Mouse (Mus musculus) intestine, embryonic 16.5 days (tissue): ENCODE data around the gene Alg11. TPM values are rescaled to one million over a fixed set of nuclear protein-coding genes. Genes with fewer than 3 reads are reported as not detected.
A peak's percentile ranks its signal among the peaks of the same experiment; 100 is the strongest.

Source experiments
- ATAC-seq: fragments of 200-750 bp; cut with Nextera tagmentation; 2 replicates; pipeline ENCODE4 v1.8.0; 2017; ENCODE audit warnings: moderate TSS enrichment, moderate library complexity
- H3K27ac ChIP-seq: fragments of 300-500 bp; sonication (generic); 2 replicates; pipeline ENCODE4 v1.5.1; 2014; ENCODE audit warnings: mild to moderate bottlenecking, low read length
- H3K27me3 ChIP-seq: fragments of 300-500 bp; sonication (generic); replicated peaks from 2 replicates; pipeline ENCODE4 v1.6.1; 2014; ENCODE audit warnings: low read length, control low read depth, mixed read lengths; ENCODE audit not compliant: control insufficient read depth, insufficient read depth
- H3K36me3 ChIP-seq: fragments of 300-500 bp; sonication (generic); 2 replicates; pipeline ENCODE4 v1.6.1; 2014; ENCODE audit warnings: low read length, control low read depth; ENCODE audit not compliant: control insufficient read depth, insufficient read depth
- H3K4me1 ChIP-seq: fragments of 300-500 bp; sonication (generic); 2 replicates; pipeline ENCODE4 v1.6.1; 2014; ENCODE audit warnings: low read length, control low read depth, mixed read lengths; ENCODE audit not compliant: control insufficient read depth, insufficient read depth
- H3K4me2 ChIP-seq: fragments of 300-500 bp; sonication (generic); 2 replicates; pipeline ENCODE4 v1.6.1; 2014; ENCODE audit warnings: low read depth, low read length, control low read depth
- H3K4me3 ChIP-seq: fragments of 300-500 bp; sonication (generic); 2 replicates; pipeline ENCODE4 v1.5.1; 2014; ENCODE audit warnings: mild to moderate bottlenecking, low read length
- H3K9ac ChIP-seq: fragments of 300-500 bp; sonication (generic); 2 replicates; pipeline ENCODE4 v1.6.1; 2014; ENCODE audit warnings: low read depth, low read length
- H3K9me3 ChIP-seq: fragments of 300-500 bp; sonication (generic); 2 replicates; pipeline ENCODE4 v1.6.1; 2016; ENCODE audit warnings: low read length, control low read depth; ENCODE audit not compliant: control insufficient read depth
- WGBS: fragments of 180-500 bp; shearing (Covaris S2); extraction: QIAGEN DNeasy Blood & Tissue Kit; methylation state at CpG from one replicate; pipeline ENCODE4 v1.1.7; 2014; 5-methylcytosine and 5-hydroxymethylcytosine counted together
- polyA plus RNA-seq: library from polyadenylated mRNA; unstranded; fragments of >200 nt; fragmentation: Nextera tagmentation; extraction: Ambion mirVana; gene quantifications from 2 replicates; pipeline ENCODE4 v1.2.1, GENCODE M21; 2015

Alg11 gene
- polyA plus RNA-seq, 1 experiment from 2014 or later: 28.7 TPM

GRCm38 (mm10) chr8:22059153-22059738 is 1.3 kb upstream of the Alg11 start:
- Histone ChIP-seq H3K9ac (peak overlapping the region; percentile 76), H3K36me3 (no peaks in the 10 kb centered on the region), H3K4me3 (peak overlapping the region; percentile 86), H3K4me1 (0 out of 2 replicates have a peak, but pooled peaks cover 8% of the 10 kb centered on the region), H3K27ac (peak overlapping the region; percentile 43), H3K27me3 (0 out of 2 replicates have a peak, but pooled peaks cover 4% of the 10 kb centered on the region), H3K4me2 (peak overlapping the region; percentile 91), H3K9me3 (no peaks in the 10 kb centered on the region)
- ATAC-seq: no peak
- WGBS: 48% methylated on average over 11 of the region's 11 CpGs

GRCm38 (mm10) chr8:22059821-22060445 is 588 bp upstream of the Alg11 start, which contains the start of gene Atp7b:
Gene Atp7b, minus strand, starts transcription at chr8:22060305.
- peak; percentile 87 for ATAC-seq
- Histone ChIP-seq H3K4me3 (peak within 1 kb of the TSS; percentile 86), H3K27ac (peak within 1 kb of the TSS; percentile 57), H3K27me3 (0 out of 2 replicates have a peak, but pooled peaks cover 4% of the 10 kb centered on the region), H3K9ac (peak within 1 kb of the TSS; percentile 76), H3K9me3 (no peaks in the 10 kb centered on the region), H3K4me1 (0 out of 2 replicates have a peak, but pooled peaks cover 8% of the 10 kb centered on the region), H3K4me2 (peak within 1 kb of the TSS; percentile 91), H3K36me3 (peaks cover 1% of the 10 kb centered on the region; the same call in 1 of the 2 replicates)
- WGBS: under 1% methylated on average over 42 of the region's 46 CpGs

- no peak for ATAC-seq
- no peak overlapping the region for H3K27ac ChIP-seq
- WGBS: 4% methylated on average over 3 of the region's 3 CpGs
- peaks cover 13% of the 10 kb centered on the region for H3K36me3 ChIP-seq
- H3K27me3 ChIP-seq: 0 out of 2 replicates have a peak, but pooled peaks cover 4% of the 10 kb centered on the region
- H3K4me1 ChIP-seq: 0 out of 2 replicates have a peak, but pooled peaks cover 8% of the 10 kb centered on the region
- no peaks in the 10 kb centered on the region for H3K9me3 ChIP-seq
- H3K4me3 ChIP-seq: peak overlapping the region; percentile 86
- peak overlapping the region; percentile 68 for H3K4me2 ChIP-seq
- peak overlapping the region; percentile 43; the same call in 1 of the 2 replicates for H3K9ac ChIP-seq
Observed at GRCm38 (mm10) chr8:22061126-22061525, 605 bp downstream of the Alg11 start.

- Histone ChIP-seq H3K27ac (no peak overlapping the region), H3K4me3 (no peak overlapping the region), H3K27me3 (no peaks in the 10 kb centered on the region), H3K9ac (no peak overlapping the region), H3K9me3 (no peaks in the 10 kb centered on the region), H3K36me3 (no peaks in the 10 kb centered on the region), H3K4me2 (no peak overlapping the region), H3K4me1 (no peaks in the 10 kb centered on the region)
- WGBS: 85% methylated on average over 9 of the region's 9 CpGs
- ATAC-seq: no peak
Observed at GRCm38 (mm10) chr8:22079313-22080007, 18.9 kb downstream of the Alg11 start.

GRCm38 (mm10) chr8:22089226-22089625 is 28.7 kb downstream of the Alg11 start:
- Histone ChIP-seq H3K4me3 (no peak overlapping the region), H3K36me3 (no peaks in the 10 kb centered on the region), H3K4me2 (no peak overlapping the region), H3K9ac (no peak overlapping the region), H3K4me1 (no peaks in the 10 kb centered on the region), H3K27ac (no peak overlapping the region), H3K27me3 (no peaks in the 10 kb centered on the region), H3K9me3 (no peaks in the 10 kb centered on the region)
- no peak for ATAC-seq
- WGBS: 93% methylated on average over 4 of the region's 4 CpGs

- no peak overlapping the region for H3K4me2 ChIP-seq
- H3K36me3 ChIP-seq: no peaks in the 10 kb centered on the region
- no peak overlapping the region for H3K9ac ChIP-seq
- H3K4me1 ChIP-seq: no peaks in the 10 kb centered on the region
- no peak overlapping the region for H3K27ac ChIP-seq
- no peaks in the 10 kb centered on the region for H3K9me3 ChIP-seq
- H3K27me3 ChIP-seq: no peaks in the 10 kb centered on the region
- WGBS: 43% methylated on average over 8 of the region's 8 CpGs
- no peak for ATAC-seq
- no peak overlapping the region for H3K4me3 ChIP-seq
Observed at GRCm38 (mm10) chr8:22091568-22091967, 31.0 kb downstream of the Alg11 start.

- no peak overlapping the region for H3K4me3 ChIP-seq
- no peaks in the 10 kb centered on the region for H3K27me3 ChIP-seq
- ATAC-seq: no peak
- H3K4me2 ChIP-seq: no peak overlapping the region
- WGBS: 73% methylated on average over 4 of the region's 4 CpGs
- H3K9me3 ChIP-seq: no peaks in the 10 kb centered on the region
- H3K9ac ChIP-seq: no peak overlapping the region
- no peaks in the 10 kb centered on the region for H3K4me1 ChIP-seq
- no peak overlapping the region for H3K27ac ChIP-seq
- H3K36me3 ChIP-seq: no peaks in the 10 kb centered on the region
Observed at GRCm38 (mm10) chr8:22107020-22107419, 46.5 kb downstream of the Alg11 start.

Other genes starting within 250 kb of the Alg11 start
- not detected in 2 replicates for gene Defb50, start 237.2 kb upstream of the Alg11 start, polyA plus RNA-seq
- gene Defb2, start 220.8 kb upstream of the Alg11 start, polyA plus RNA-seq: not detected in 2 replicates
- not detected in 2 replicates for gene Defb10, start 201.8 kb upstream of the Alg11 start, polyA plus RNA-seq
- not detected in 2 replicates for gene Defb9, start 175.3 kb upstream of the Alg11 start, polyA plus RNA-seq
- gene Defb11, start 154.3 kb upstream of the Alg11 start, polyA plus RNA-seq: not detected in 2 replicates
- gene Defb15, start 128.0 kb upstream of the Alg11 start, polyA plus RNA-seq: not detected in 2 replicates
- gene Defb35, start 122.4 kb upstream of the Alg11 start, polyA plus RNA-seq: not detected in 2 replicates
- not detected in 2 replicates for gene Defb13, start 114.0 kb upstream of the Alg11 start, polyA plus RNA-seq
- gene Fam90a1a, start 102.0 kb upstream of the Alg11 start, polyA plus RNA-seq: not detected in 2 replicates
- not detected in 2 replicates for gene Ccdc70, start 90.9 kb upstream of the Alg11 start, polyA plus RNA-seq
- 4.7 and 5.1 TPM in 2 replicates for gene Atp7b, start 416 bp upstream of the Alg11 start, polyA plus RNA-seq
- 0.20 and 0.55 TPM in 2 replicates for gene Nek5, start 64.3 kb downstream of the Alg11 start, polyA plus RNA-seq
- gene Nek3, start 105.7 kb downstream of the Alg11 start, polyA plus RNA-seq: 4.6 TPM in 2 replicates
- gene Ckap2, start 125.1 kb downstream of the Alg11 start, polyA plus RNA-seq: 27.9 and 33.0 TPM in 2 replicates
- 28.9 and 34.0 TPM in 2 replicates for gene Vps36, start 132.1 kb downstream of the Alg11 start, polyA plus RNA-seq
- 7.2 and 7.8 TPM in 2 replicates for gene Thsd1, start 166.6 kb downstream of the Alg11 start, polyA plus RNA-seq
- gene Tpte, start 222.7 kb downstream of the Alg11 start, polyA plus RNA-seq: 0.05 TPM in 1 of 2 replicates, not detected in the other